Mouse (Mus musculus) T-helper 17 cell (primary cell): ENCODE results near the gene Hnrnpu.

Experiments
- in situ Hi-C, 2 experiments: fragments of 300-600 bp; cut with MboI, MseI; formaldehyde crosslinking; loops; 1 replicate in 1 of 2; 2 replicates in 1 of 2; pipeline ENCODE4 v1.15.1; 2025; ENCODE audit warnings: high pct_unique_total_duplicates in 2 of 2

Hnrnpu gene

DNA sequence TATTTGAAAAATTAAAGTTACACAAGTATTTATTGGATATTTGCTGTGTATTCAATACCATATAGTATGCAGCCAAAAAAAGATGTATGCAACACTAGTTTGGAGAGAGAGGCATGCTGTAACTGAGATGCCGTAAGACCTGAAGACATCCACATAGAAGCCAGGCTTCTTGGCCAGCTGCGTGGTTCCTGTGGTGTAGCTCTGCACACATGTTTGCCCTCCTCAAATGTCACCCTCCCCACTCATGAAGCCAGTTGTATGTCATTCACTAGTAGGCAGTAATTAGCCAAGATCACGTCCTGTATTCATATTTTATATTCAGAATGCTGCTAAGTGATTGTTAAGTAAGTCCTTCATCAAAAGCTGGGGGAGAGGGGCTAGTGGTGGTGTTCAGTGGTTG, 3.8 kb upstream of the Hnrnpu start:
- in situ Hi-C loops: no loop called here

DNA sequence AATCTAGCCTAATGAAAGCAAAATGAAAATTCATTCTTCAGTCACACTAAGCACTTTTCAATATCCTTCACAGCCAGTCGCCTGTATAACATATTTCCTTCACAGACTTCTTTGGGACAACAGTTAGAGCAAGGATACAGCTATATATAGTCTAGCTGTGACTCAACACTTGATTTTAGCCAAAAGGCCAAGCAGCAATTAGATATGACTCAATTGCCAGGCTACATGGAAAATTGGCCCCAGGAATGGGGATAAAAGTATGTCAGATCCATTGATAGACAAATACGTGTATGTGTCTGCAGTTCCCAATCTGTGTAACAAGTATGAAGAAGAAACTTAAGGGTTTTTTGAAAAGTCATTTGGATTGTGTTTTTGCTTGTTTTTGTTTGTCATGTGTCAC, 2.6 kb upstream of the Hnrnpu start:
- in situ Hi-C loops: no loop called here

DNA sequence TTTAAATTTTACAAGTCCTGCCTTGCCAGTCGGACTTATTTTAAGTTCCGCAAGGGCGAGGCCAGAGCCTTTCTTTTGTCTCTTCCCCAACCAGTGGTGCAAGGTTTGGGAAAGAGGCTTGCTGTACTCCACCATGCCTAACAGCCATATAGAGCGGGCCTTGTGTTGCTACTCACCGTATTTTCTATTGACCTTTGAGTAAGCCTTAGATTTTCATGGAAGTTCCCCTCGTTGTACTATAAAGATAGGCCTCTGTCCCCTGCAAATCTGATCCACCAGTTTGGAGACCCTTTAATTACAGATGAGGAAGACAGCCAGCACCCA, 683 bp upstream of the Hnrnpu start:
- in situ Hi-C loops: loop anchor here (10.0 kb wide), 2 partner anchors 67 to 543 kb away; partner anchors contain the start of genes Adss (in 2 of the 2) and Efcab2 (in 2 of the 2)

DNA sequence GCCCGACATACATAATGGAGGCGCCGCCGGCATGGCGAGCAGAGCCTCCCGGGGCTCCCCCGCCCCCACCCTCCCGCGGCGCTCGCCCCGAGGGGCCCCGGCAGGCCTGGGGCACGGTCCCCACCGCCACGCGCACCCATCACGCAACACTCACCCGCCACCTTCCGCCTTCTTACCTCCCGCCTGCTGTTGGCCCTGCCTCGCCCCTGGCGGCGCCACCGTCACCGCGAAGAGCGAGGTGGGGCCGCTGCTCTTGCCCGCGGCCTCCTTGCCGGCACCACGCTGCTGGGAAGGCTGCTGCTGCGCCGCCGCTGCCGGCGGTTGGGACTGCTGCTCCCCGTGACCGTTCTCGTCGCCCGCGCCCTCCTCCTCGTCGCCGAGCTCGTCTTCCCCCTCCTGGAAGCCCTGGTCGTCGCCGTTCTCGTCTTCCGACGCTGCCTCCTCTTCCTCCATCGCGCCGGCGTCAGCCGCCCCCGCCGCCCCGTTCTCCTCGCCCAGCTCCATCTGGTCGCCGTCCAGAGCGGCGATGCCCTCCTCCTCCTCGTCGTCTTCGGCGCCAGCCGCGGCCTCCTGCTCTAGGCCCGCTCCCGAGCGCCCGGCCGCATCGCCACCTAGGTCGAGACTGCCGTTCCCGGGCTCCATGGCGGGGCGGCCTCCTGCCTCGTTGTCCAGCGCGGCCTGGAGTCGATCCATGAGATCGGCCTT, 668 bp downstream of the Hnrnpu start:
- in situ Hi-C loops: loop anchor here (10.0 kb wide), 2 partner anchors 68 to 542 kb away; partner anchors contain the start of genes Adss (in 2 of the 2) and Efcab2 (in 2 of the 2)

DNA sequence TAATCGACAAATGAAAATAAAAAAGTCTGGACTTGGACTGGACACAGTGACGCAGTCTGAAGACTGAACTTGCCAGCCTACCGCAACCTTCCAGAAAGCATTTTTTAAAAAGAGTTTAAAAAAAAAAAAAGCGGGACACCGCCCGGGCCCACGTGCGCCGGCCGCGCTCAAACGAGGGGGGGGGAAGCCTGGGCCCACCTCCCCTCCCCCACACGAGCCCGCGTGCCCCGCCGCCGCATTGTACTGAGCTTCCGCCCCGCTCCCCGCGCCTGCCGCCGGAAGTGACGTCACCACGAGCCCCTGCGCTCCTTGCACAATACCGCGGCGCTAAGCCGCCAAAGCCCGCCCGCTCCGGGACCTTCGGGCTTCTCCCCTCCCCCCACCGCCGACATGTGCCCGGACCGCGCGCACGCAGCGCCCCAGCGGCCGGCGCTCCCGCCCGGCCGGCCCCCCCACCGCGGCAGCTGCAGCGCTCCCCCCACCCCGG, 1.3 kb downstream of the Hnrnpu start:
- in situ Hi-C loops: loop anchor here (10.0 kb wide), 2 partner anchors 68 to 542 kb away; partner anchors contain the start of genes Adss (in 2 of the 2) and Efcab2 (in 2 of the 2)

DNA sequence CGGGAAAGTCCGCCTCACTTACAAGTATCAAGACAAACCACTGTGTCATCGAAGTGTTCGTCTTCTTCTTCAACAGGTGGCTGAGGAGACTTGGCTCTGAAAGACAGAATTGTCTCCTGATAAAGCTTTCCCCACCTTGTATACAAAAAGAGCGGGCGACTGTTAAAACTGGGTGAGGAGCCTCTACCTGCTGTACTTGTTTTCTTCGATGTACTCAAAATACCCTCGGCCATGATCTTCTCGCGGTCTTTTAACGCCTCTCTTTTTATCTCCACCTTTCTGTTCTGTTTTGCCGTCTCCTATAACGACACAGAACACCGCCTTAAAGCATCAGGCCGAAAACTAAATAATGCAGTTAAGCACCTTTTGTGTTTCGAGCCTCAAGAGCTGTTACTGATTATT, 1.7 kb downstream of the Hnrnpu start:
- in situ Hi-C loops: loop anchor here (10.0 kb wide), 2 partner anchors 69 to 541 kb away; partner anchors contain the start of genes Adss (in 2 of the 2) and Efcab2 (in 2 of the 2)

DNA sequence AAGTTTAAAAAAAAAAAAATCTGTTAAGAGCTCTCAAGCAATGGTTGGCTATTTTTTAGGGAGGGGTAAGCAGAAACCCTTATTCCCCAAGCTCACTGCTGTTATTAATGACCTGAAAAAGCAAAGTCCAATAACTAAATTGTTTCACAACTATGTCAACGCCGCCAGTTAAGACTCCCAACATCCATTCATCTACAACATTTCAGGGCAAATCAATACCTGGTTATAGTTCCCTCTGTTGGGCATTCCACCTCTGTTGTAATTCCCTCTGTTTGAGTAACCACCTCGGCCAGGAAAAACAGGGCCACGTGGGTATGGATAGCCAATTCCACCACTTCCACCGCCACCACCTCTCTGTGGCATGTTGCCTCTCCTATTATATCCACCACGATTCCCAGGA, 7.7 kb downstream of the Hnrnpu start:
- in situ Hi-C loops: loop anchor here (10.0 kb wide), 2 partner anchors 75 to 535 kb away; partner anchors contain the start of genes Adss (in 2 of the 2) and Efcab2 (in 2 of the 2)

DNA sequence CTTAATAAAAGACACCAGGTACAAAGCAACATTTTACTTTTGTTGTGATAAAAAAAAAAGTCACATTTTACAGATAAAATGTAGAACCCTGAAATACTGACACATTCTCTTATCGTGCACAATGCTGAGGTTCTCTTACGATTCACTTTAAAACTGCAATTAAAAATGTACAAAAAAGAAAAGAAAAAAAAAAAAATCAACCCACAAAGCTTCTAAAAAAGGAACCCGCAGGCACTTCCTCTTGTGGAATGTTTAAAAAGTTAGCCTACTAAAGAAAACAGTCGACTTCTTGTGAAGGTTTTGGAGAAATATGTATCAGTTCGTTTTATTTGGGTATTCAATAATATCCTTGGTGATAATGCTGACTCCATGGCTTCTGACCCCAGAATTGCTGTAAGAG, 8.6 kb downstream of the Hnrnpu start:
- in situ Hi-C loops: no loop called here

DNA sequence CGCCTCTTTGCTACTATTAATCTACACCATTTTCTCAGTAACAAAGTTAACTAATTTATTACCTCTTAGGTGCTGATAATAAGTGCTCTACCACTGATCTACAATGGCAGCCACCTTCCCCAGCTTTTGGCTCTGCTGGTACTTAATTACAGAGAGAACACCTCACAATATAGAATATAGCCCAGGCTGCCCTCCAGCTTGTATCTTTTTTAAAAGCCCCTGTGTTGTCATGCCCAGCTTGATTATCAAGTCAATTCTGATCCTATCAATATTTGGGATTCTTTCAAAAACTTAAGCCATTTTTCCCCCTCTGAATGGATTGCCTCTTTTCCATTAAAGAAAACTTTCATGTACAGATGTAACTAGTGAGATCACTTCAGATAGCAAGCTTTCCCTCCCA, 10.6 kb downstream of the Hnrnpu start:
- in situ Hi-C loops: no loop called here

DNA sequence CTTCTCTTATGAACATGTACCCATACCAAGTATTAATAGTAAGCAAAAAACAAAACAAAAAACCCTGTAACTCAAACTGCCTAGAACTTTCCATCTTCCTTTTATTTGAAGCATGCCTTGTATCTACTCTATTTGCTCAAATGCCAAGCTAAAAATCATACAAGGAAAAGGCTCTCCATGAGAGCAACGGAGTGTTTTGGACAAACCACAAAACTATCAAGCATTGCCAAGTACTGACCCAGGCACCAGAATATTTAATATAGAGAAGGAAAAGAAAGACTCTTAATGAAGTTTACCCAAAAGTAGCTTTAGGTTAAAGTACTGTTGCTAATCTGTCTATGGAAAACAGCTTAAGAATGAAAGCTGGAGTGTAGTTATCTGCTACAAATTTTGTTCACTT, 11.2 kb downstream of the Hnrnpu start:
- in situ Hi-C loops: no loop called here

DNA sequence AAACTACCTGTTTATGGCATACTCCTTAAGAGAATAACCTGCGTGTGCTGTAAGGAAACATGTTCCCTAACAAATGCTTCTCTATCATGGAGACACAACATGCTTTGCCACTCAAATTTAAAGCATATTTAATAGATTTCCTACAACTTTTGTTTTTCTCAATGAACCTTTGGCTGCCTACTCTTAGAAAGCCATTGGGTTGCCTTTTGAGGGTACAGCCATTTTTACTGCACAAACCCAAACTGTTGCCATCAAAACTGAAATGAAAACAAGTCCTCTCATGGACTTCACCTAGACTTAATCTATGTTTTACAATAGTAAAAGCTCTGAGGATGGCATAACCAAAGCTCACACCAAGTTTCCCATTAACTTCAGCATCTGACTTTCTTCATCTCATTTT, 13.0 kb downstream of the Hnrnpu start:
- in situ Hi-C loops: no loop called here

DNA sequence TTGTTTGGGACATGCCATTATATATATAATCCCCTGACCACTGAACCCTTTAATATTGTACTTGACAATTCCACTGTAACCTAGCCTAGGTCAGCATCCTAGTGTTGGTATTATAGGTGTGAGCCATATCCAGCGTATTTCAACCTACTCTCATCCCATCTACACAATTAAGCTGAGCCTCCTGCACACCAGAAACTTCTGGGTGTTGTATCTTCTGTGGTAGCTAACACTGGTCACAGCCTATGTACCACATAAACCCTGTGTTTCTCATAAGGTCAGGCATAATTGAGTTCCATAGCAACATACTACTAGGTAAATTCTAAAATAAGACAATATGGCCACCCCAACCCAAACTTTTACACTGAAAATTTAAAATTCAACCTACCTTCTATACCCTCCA, 14.4 kb downstream of the Hnrnpu start:
- in situ Hi-C loops: no loop called here

DNA sequence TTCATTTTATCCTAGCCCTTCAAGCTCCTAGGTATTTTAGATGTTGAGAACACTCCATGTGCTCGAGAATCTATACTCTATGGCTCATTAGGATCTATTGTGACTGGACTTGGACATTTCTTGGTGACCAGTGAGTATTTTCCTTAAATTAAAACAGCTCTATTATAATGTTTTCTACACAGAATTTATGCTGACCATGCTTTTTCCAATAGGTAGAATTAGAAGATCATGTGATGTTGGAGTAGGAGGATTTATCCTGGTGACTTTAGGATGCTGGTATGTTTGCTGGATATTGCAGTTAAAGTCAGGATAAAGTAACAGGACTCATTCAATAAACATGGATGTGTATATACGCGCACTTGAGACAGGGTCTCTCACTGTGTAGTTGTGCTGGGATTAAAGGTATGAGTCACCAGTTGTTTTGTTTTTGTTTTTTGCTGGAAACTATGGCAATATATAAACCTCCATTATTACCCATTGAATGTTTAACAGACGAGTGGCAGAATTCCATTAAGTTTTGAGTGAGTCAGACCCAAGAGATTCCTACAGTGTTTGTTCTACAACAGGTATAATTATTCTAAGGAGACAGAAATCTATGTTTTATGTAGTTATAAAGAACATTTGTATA, 15.8 kb downstream of the Hnrnpu start:
- in situ Hi-C loops: no loop called here

DNA sequence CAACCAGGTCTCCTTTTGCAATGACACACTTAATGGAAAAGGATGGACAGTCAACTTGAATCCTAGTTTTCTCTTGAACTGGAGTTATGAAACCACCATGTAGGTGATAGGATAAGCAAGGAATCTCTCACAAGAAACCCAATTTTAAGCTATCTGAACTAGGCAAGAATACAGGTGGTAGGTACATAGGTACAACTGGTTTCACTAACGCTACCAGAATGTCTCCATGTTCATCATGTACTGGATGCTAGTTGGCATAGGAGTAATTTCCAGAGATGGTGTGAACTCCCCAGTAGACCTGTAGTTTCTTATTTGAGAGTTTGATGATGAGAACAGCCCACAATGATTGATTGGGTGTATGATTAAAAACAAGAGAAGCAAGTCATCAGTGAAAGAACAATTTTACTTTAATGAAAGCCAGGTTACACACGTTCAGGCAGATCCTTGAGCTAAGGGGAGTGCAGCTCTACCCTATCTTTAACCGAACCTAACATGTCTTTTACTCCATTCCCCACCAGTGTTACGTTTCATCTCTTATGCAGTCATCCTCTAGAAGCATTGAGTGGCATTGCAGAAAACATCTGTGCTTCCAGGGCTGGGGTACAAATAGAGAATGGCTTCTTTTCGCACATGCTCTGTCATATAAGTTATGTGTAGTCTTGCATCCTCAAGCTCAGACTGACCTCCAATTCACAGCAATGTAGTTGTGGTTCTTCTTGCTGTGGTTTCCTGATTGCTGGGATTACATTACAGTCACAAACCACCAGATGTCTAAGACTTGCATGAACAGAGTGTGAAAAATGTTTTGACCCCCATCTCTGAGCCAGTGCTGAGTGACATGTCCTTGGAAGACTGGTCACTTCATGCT, 16.6 kb downstream of the Hnrnpu start:
- in situ Hi-C loops: no loop called here

DNA sequence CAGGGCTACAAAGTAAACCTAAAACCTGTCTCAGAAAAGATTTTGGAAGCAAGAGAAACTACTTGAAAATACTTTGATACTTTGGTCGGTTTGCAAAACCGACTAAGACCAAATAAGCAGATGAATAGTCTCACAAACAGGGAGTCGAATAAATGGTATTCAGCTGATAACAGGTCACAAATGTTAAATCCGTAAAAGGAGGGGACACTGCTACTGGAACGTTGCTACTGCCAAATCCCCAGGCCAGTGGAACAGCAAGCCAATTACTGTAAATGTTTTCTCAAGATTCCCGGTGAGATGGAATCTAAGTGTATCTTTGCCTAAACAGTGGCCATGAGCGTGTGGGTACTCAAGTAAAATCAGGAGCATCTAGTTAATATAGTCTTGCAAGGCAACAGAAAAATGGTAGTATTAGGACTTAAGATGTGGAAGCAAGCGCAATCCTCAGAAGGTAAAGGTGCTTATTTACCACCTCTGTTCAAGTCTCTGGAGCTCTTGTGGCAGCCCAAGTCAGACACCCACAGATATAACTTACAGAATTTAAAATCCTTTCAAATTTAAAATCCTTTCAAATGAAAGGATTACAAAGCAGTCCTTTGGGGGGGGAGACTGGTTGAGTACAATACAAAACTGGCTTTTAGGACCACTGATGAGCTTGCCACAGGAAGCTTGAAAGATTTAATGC, 17.4 kb downstream of the Hnrnpu start:
- in situ Hi-C loops: no loop called here

DNA sequence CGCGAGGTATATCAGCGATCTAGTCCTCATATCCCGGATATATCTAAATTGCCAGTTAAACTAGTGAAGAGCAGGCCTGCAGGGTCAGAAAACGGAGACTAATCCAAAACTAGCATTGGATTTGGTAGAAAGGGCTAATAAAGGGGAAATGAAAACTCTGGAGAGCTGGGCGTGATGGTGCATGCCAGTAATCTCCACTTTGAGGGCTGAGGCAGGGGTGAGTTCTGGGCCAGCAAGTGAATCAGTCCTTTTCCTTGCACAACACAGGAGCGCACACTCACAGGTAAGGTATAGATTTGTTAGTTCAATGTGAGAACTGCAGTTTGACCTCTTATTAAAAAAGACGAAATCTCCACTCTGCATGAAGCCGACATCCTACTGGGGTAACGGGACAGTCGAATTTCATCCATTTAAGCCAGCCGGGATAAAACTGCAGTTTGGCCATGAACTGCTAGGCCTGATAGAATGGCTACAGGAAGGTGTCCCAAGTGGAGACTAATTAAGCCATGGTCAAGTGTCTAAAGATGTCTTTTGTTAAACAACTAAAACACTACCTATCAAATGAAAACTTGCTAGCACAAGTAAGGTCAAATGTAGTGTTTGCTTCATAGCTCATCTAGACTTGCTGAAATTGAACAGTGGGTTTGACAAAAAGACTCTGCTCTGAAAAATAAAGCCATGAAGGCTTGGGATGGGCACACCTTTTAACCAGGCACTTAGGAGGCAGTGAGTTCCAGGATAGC, 18.1 kb downstream of the Hnrnpu start:
- in situ Hi-C loops: loop anchor here (10.0 kb wide), 2 partner anchors 335 to 515 kb away; partner anchors contain the start of gene Catspere2 (in 1 of the 2)

DNA sequence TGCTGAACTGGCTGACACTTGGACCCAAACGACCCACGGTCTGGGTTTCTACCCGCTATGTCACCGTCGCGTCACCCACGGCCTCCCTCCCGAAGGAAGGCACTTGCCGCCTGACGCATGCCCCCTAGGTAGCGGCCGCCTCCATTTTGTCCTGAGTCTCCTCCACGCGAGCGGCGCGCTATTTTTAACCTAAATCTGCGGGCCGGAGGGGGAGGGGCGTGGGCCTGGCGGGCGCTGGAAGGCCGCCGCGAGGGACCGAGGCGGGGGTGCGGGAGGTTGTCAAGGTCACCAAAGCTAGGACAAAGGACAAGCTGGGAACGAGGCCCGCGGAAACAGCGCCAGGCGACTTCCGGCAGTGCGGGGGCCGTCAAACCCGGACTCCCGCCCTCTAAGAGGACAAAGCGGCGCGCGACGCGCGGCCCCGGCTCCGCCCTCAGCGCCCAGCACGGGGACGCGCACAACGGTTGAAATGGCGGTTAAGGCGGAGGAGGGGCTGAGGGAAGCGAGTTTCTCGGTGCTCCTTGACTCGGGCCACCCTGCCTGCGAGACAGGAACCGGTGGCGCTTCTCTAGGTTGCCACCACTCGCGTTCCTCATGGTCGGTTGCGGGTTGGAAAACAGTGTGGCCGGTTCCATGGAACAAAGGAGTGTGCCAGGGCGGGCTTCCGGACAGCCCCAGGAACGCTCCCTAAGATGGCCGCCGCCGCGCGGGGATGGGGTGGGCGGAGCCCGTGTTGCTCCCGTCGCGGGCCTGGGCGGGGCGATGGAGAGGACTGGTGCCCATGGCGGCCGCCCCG, 19.0 kb downstream of the Hnrnpu start, which contains the start of gene Cox20:
TSS of gene Cox20 (plus strand) at position 742 of the 796 bp plus-strand sequence.
- in situ Hi-C loops: loop anchor here (10.0 kb wide), 2 partner anchors 334 to 514 kb away; partner anchors contain the start of gene Catspere2 (in 1 of the 2)

DNA sequence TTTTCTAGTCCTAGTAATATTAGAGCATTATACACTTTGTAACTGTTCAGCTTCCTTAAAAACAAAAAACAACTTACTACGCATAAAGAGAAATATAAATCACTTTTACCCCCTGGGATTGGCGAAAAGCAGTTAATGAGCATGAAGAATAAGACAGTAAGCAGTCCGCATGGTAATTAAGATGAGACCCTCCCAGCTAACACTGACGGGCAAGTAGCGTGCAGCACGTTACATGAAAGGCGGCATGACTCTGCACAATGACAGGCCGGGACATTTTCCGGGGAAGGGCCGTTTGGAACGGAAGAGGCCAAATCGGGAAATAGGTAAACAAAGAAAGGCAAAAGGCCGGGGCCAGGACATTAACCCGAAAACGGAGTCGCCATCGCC, 19.6 kb downstream of the Hnrnpu start:
- in situ Hi-C loops: loop anchor here (10.0 kb wide), 2 partner anchors 333 to 513 kb away; partner anchors contain the start of gene Catspere2 (in 1 of the 2)
